Mouse (Mus musculus): ENCODE results near the gene Ccno. TPM values are rescaled to one million over a fixed set of nuclear protein-coding genes. Genes with fewer than 3 reads are reported as not detected.
"Not testable (repeated sequence)": the region's sequence is repeated elsewhere in the genome, so short reads cannot be mapped to it uniquely, and the experiment has no call there.

Ccno gene
- polyA plus RNA-seq, 1 experiment from 2014 or later = 0.34 TPM

GRCm38 (mm10) chr13:112994191-112994590, 6.6 kb downstream of the Ccno start:
- Histone ChIP-seq H3K4me3 (ENCODE audit: low read depth, low read length) (peak overlapping the region; percentile 46), H3K4me1 (ENCODE audit: control insufficient read depth, low read depth, low read length) (peaks cover 8% of the 10 kb centered on the region), H3K9me3 (replicated peaks; ENCODE audit: control insufficient read depth, low read length) (no peaks in the 10 kb centered on the region), H3K4me2 (ENCODE audit: low read depth, low read length) (peak overlapping the region; percentile 58), H3K27ac (ENCODE audit: low read length) (no peak overlapping the region), H3K27me3 (ENCODE audit: control insufficient read depth, insufficient read depth, low read depth, low read length) (peaks cover 91% of the 10 kb centered on the region), H3K9ac (ENCODE audit: low read depth, low read length) (no peak overlapping the region), H3K36me3 (ENCODE audit: control insufficient read depth, insufficient read depth) (no peaks in the 10 kb centered on the region)
- under 1% methylated on average over 25 of the region's 25 CpGs for WGBS (ENCODE audit: insufficient replicate concordance)
- 0 out of 2 replicates have a peak, but pooled peaks have one; percentile 45 for ATAC-seq (ENCODE audit: low read depth)

- no peak overlapping the region for H3K4me2 ChIP-seq (ENCODE audit: low read depth, low read length)
- H3K36me3 ChIP-seq (ENCODE audit: control insufficient read depth, insufficient read depth) = no peaks in the 10 kb centered on the region
- H3K9ac ChIP-seq (ENCODE audit: low read depth, low read length) = no peak overlapping the region
- H3K4me1 ChIP-seq (ENCODE audit: control insufficient read depth, low read depth, low read length) = peaks cover 8% of the 10 kb centered on the region
- no peak for ATAC-seq (ENCODE audit: low read depth)
- H3K9me3 ChIP-seq (replicated peaks; ENCODE audit: control insufficient read depth, low read length) = no peaks in the 10 kb centered on the region
- 30% methylated on average over 4 of the region's 4 CpGs for WGBS (ENCODE audit: insufficient replicate concordance)
- H3K4me3 ChIP-seq (ENCODE audit: low read depth, low read length) = no peak overlapping the region
- H3K27me3 ChIP-seq (ENCODE audit: control insufficient read depth, insufficient read depth, low read depth, low read length) = peaks cover 84% of the 10 kb centered on the region
- no peak overlapping the region for H3K27ac ChIP-seq (ENCODE audit: low read length)
Measured at GRCm38 (mm10) chr13:112996407-112996806, 8.8 kb downstream of the Ccno start.

- H3K4me1 ChIP-seq (ENCODE audit: control insufficient read depth, low read depth, low read length) = peaks cover 8% of the 10 kb centered on the region
- peaks cover 79% of the 10 kb centered on the region for H3K27me3 ChIP-seq (ENCODE audit: control insufficient read depth, insufficient read depth, low read depth, low read length)
- H3K9ac ChIP-seq (ENCODE audit: low read depth, low read length) = no peak overlapping the region
- ATAC-seq (ENCODE audit: low read depth) = no peak
- no peak overlapping the region for H3K4me2 ChIP-seq (ENCODE audit: low read depth, low read length)
- no peaks in the 10 kb centered on the region for H3K36me3 ChIP-seq (ENCODE audit: control insufficient read depth, insufficient read depth)
- H3K9me3 ChIP-seq (replicated peaks; ENCODE audit: control insufficient read depth, low read length) = no peaks in the 10 kb centered on the region
- no peak overlapping the region for H3K4me3 ChIP-seq (ENCODE audit: low read depth, low read length)
- 53% methylated on average over 6 of the region's 6 CpGs for WGBS (ENCODE audit: insufficient replicate concordance)
- H3K27ac ChIP-seq (ENCODE audit: low read length) = no peak overlapping the region
Measured at GRCm38 (mm10) chr13:112997369-112997768, 9.8 kb downstream of the Ccno start.

- no peak for ATAC-seq (ENCODE audit: low read depth)
- peaks cover 6% of the 10 kb centered on the region for H3K4me1 ChIP-seq (ENCODE audit: control insufficient read depth, low read depth, low read length)
- no peak overlapping the region for H3K27ac ChIP-seq (ENCODE audit: low read length)
- H3K36me3 ChIP-seq (ENCODE audit: control insufficient read depth, insufficient read depth) = no peaks in the 10 kb centered on the region
- H3K9me3 ChIP-seq (replicated peaks; ENCODE audit: control insufficient read depth, low read length) = no peaks in the 10 kb centered on the region
- H3K4me2 ChIP-seq (ENCODE audit: low read depth, low read length) = peak overlapping the region; percentile 25
- H3K4me3 ChIP-seq (ENCODE audit: low read depth, low read length) = peak overlapping the region; percentile 13; the same call in 1 of the 2 replicates
- no peak overlapping the region for H3K9ac ChIP-seq (ENCODE audit: low read depth, low read length)
- WGBS (ENCODE audit: insufficient replicate concordance) = 1% methylated on average over 46 of the region's 46 CpGs
- peaks cover 68% of the 10 kb centered on the region for H3K27me3 ChIP-seq (ENCODE audit: control insufficient read depth, insufficient read depth, low read depth, low read length)
Measured at GRCm38 (mm10) chr13:112998427-112999201, 11.0 kb downstream of the Ccno start.

- Histone ChIP-seq H3K4me3 (ENCODE audit: low read depth, low read length) (no peak overlapping the region), H3K9ac (ENCODE audit: low read depth, low read length) (no peak overlapping the region), H3K4me2 (ENCODE audit: low read depth, low read length) (no peak overlapping the region), H3K27me3 (ENCODE audit: control insufficient read depth, insufficient read depth, low read depth, low read length) (peaks cover 53% of the 10 kb centered on the region), H3K27ac (ENCODE audit: low read length) (no peak overlapping the region), H3K9me3 (replicated peaks; ENCODE audit: control insufficient read depth, low read length) (no peaks in the 10 kb centered on the region), H3K36me3 (ENCODE audit: control insufficient read depth, insufficient read depth) (no peaks in the 10 kb centered on the region), H3K4me1 (ENCODE audit: control insufficient read depth, low read depth, low read length) (no peaks in the 10 kb centered on the region; the same call in 1 of the 2 replicates)
- 38% methylated on average over 3 of the region's 3 CpGs for WGBS (ENCODE audit: insufficient replicate concordance)
- ATAC-seq (ENCODE audit: low read depth) = no peak
Measured at GRCm38 (mm10) chr13:113000090-113000489, 12.5 kb downstream of the Ccno start.

GRCm38 (mm10) chr13:113000576-113001318, 13.1 kb downstream of the Ccno start:
- H3K4me2 ChIP-seq (ENCODE audit: low read depth, low read length) = no peak overlapping the region
- H3K27ac ChIP-seq (ENCODE audit: low read length) = no peak overlapping the region
- ATAC-seq (ENCODE audit: low read depth) = no peak
- no peak overlapping the region for H3K4me3 ChIP-seq (ENCODE audit: low read depth, low read length)
- no peaks in the 10 kb centered on the region; the same call in 1 of the 2 replicates for H3K4me1 ChIP-seq (ENCODE audit: control insufficient read depth, low read depth, low read length)
- 43% methylated on average over 9 of the region's 9 CpGs for WGBS (ENCODE audit: insufficient replicate concordance)
- H3K27me3 ChIP-seq (ENCODE audit: control insufficient read depth, insufficient read depth, low read depth, low read length) = peaks cover 50% of the 10 kb centered on the region
- no peaks in the 10 kb centered on the region for H3K9me3 ChIP-seq (replicated peaks; ENCODE audit: control insufficient read depth, low read length)
- no peak overlapping the region for H3K9ac ChIP-seq (ENCODE audit: low read depth, low read length)
- H3K36me3 ChIP-seq (ENCODE audit: control insufficient read depth, insufficient read depth) = no peaks in the 10 kb centered on the region

GRCm38 (mm10) chr13:113012683-113013082, 25.1 kb downstream of the Ccno start:
- H3K27ac ChIP-seq (ENCODE audit: low read length) = no peak overlapping the region
- no peak overlapping the region for H3K9ac ChIP-seq (ENCODE audit: low read depth, low read length)
- no peak for ATAC-seq (ENCODE audit: low read depth)
- H3K9me3 ChIP-seq (replicated peaks; ENCODE audit: control insufficient read depth, low read length) = no peaks in the 10 kb centered on the region
- no peak overlapping the region for H3K4me3 ChIP-seq (ENCODE audit: low read depth, low read length)
- H3K36me3 ChIP-seq (ENCODE audit: control insufficient read depth, insufficient read depth) = no peaks in the 10 kb centered on the region
- peak overlapping the region; percentile 54; the same call in 1 of the 2 replicates for H3K4me2 ChIP-seq (ENCODE audit: low read depth, low read length)
- H3K27me3 ChIP-seq (ENCODE audit: control insufficient read depth, insufficient read depth, low read depth, low read length) = no peaks in the 10 kb centered on the region
- 74% methylated on average over 6 of the region's 6 CpGs for WGBS (ENCODE audit: insufficient replicate concordance)
- no peaks in the 10 kb centered on the region; the same call in 1 of the 2 replicates for H3K4me1 ChIP-seq (ENCODE audit: control insufficient read depth, low read depth, low read length)

- H3K4me1 ChIP-seq (ENCODE audit: control insufficient read depth, low read depth, low read length); H3K9ac ChIP-seq (ENCODE audit: low read depth, low read length): not testable (repeated sequence)
- 21% methylated on average over 18 of the region's 20 CpGs for WGBS (ENCODE audit: insufficient replicate concordance)
Measured at GRCm38 (mm10) chr13:113013174-113013953, 25.8 kb downstream of the Ccno start.

More at GRCm38 (mm10) chr13:113013174-113013953, 25.8 kb downstream of the Ccno start:
- peak overlapping the region; percentile 54 for H3K4me2 ChIP-seq (ENCODE audit: low read depth, low read length)
- H3K9me3 ChIP-seq (replicated peaks; ENCODE audit: control insufficient read depth, low read length); H3K27ac ChIP-seq (ENCODE audit: low read length); H3K27me3 ChIP-seq (ENCODE audit: control insufficient read depth, insufficient read depth, low read depth, low read length); ATAC-seq (ENCODE audit: low read depth); H3K36me3 ChIP-seq (ENCODE audit: control insufficient read depth, insufficient read depth): not testable (repeated sequence)
- peak overlapping the region; percentile 53 for H3K4me3 ChIP-seq (ENCODE audit: low read depth, low read length)

Data from liver, embryonic 16.5 days (tissue).